Mouse (Mus musculus) A20 (cell line): ENCODE data around the gene Cpne6.
A peak's percentile ranks its signal among the peaks of the same experiment; 100 is the strongest.

Experiments
- DNase-seq: peaks from one replicate; pipeline ENCODE4 v3.0.0-alpha.2; 2011; ENCODE audit warnings: low read depth, low spot score

Cpne6 gene

DNA sequence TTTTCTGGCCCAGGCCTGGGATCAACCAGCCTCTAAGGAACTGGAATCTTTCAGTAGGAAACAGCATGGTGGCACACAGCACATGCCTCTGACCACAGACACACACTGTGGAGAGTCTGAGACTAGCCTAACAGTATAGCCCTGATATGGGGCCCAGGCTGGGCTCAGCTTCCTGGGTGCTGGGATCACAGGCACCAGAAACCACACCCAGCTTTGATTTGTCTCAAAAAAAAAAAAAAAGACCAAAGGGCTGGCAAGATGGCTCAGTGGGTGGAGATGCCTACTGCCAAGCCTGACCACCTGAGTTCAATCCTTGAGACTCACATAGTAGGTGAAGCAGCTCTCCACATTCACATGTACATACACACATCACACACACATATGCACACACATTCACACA lies 44.4 kb downstream of the Cpne6 start:
- no peak for DNase-seq

- no peak for DNase-seq
These were observed 45.5 kb downstream of the Cpne6 start for GRCm38 (mm10) chr14:55555788-55556187.

GRCm38 (mm10) chr14:55557003-55557402 lies 46.8 kb downstream of the Cpne6 start:
- peak; percentile 94 for DNase-seq

DNA sequence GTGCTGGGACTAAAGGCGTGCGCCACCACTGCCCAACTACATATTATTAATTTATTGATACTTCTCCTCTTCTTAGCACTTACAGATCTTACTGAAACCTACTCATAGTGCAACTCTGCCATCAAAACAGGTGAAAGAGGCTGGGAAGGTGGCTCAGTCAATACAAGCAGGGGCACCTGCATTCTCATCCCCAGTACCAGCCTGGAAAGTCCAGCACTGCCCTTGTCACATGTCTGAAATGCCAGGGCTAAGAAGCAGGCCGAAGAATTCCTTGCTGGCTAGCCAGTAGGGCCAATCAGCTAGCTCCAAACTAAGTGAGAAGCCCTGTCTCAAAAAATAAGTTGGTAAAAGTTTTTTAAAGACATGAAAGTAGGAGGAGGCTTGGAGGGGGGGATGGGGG lies 47.3 kb downstream of the Cpne6 start:
- DNase-seq, result peak; percentile 59

- DNase-seq, result peak; percentile 52
These were observed 48.6 kb downstream of the Cpne6 start for GRCm38 (mm10) chr14:55558740-55559448.

GRCm38 (mm10) chr14:55559799-55560201 lies 49.6 kb downstream of the Cpne6 start, which contains the start of gene Dcaf11:
Dcaf11 (plus strand) TSS chr14:55560006.
- DNase-seq, result peak; percentile 97

- DNase-seq, result peak; percentile 100
These were observed 50.2 kb downstream of the Cpne6 start, which contains the start of gene A730061H03Rik for GRCm38 (mm10) chr14:55560202-55561073. A730061H03Rik (minus strand) TSS chr14:55560406.

GRCm38 (mm10) chr14:55561860-55562259 lies 51.6 kb downstream of the Cpne6 start:
- DNase-seq, result no peak

GRCm38 (mm10) chr14:55563249-55563648 lies 53.0 kb downstream of the Cpne6 start:
- no peak for DNase-seq

DNA sequence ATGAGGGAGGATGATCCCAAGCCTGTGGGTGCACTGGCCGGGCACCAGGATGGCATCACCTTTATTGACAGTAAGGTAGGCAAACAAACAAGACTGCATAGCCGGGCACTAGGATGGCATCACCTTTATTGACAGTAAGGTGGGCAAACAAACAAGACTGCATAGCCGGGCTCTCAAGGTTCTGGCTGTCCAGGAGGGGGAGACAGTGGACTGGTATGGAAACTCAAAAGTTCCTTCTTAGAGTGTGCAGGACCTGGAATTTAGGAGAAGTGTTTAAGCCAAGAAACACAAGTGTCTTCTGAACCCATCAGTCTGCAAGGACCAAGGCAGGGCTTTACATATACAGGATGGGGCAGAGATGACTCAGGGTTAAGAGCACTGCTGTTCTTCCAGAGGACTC lies 55.5 kb downstream of the Cpne6 start:
- DNase-seq, result no peak
